Mouse (Mus musculus): ENCODE measurements around the gene Ppt2. TPM values are rescaled to one million over a fixed set of nuclear protein-coding genes. Genes with fewer than 3 reads are reported as not detected.

Gene Ppt2
- polyA plus RNA-seq, 1 experiment from 2014 or later = 22.1 TPM

GRCm38 (mm10) chr17:34662978-34663377 lies 34.7 kb upstream of the Ppt2 start:
- Histone ChIP-seq H3K27me3 (ENCODE audit: poor library complexity, severe bottlenecking) (peaks cover 42% of the 10 kb centered on the region), H3K4me3 (no peak overlapping the region), H3K27ac (no peak overlapping the region), H3K4me1 (peaks cover 14% of the 10 kb centered on the region), H3K9me3 (no peaks in the 10 kb centered on the region), H3K36me3 (replicated peaks) (no peaks in the 10 kb centered on the region)
- DNase-seq (ENCODE audit: extremely low spot score, low spot score) = no peak
- 88% methylated on average over 8 of the region's 8 CpGs for WGBS

GRCm38 (mm10) chr17:34662468-34662867 lies 34.2 kb upstream of the Ppt2 start:
- peaks cover 42% of the 10 kb centered on the region for H3K27me3 ChIP-seq (ENCODE audit: poor library complexity, severe bottlenecking)
- H3K4me3 ChIP-seq = no peak overlapping the region
- no peaks in the 10 kb centered on the region for H3K9me3 ChIP-seq
- H3K36me3 ChIP-seq (replicated peaks) = no peaks in the 10 kb centered on the region
- 86% methylated on average over 1 of the region's 1 CpGs for WGBS
- no peak for DNase-seq (ENCODE audit: extremely low spot score, low spot score)
- peaks cover 16% of the 10 kb centered on the region for H3K4me1 ChIP-seq
- no peak overlapping the region for H3K27ac ChIP-seq

- Histone ChIP-seq H3K9me3 (no peaks in the 10 kb centered on the region), H3K36me3 (replicated peaks) (no peaks in the 10 kb centered on the region)
These were observed 32.8 kb upstream of the Ppt2 start for GRCm38 (mm10) chr17:34661121-34661591.

GRCm38 (mm10) chr17:34660259-34660820 lies 32.0 kb upstream of the Ppt2 start:
- no peak for DNase-seq (ENCODE audit: extremely low spot score, low spot score)
- Histone ChIP-seq H3K4me1 (peaks cover 34% of the 10 kb centered on the region), H3K27ac (no peak overlapping the region), H3K4me3 (peak overlapping the region; percentile 7; the same call in 1 of the 2 replicates), H3K9me3 (no peaks in the 10 kb centered on the region), H3K27me3 (ENCODE audit: poor library complexity, severe bottlenecking) (peaks cover 42% of the 10 kb centered on the region), H3K36me3 (replicated peaks) (peaks cover 3% of the 10 kb centered on the region)
- WGBS = 40% methylated on average over 10 of the region's 11 CpGs

More at GRCm38 (mm10) chr17:34661121-34661591, 32.8 kb upstream of the Ppt2 start:
- H3K27me3 ChIP-seq (ENCODE audit: poor library complexity, severe bottlenecking) = peaks cover 42% of the 10 kb centered on the region
- H3K27ac ChIP-seq = no peak overlapping the region
- WGBS = 16% methylated on average over 19 of the region's 19 CpGs
- peak overlapping the region; percentile 24; the same call in 1 of the 2 replicates for H3K4me3 ChIP-seq
- H3K4me1 ChIP-seq = peaks cover 28% of the 10 kb centered on the region
- no peak for DNase-seq (ENCODE audit: extremely low spot score, low spot score)

GRCm38 (mm10) chr17:34659897-34660214 lies 31.5 kb upstream of the Ppt2 start:
- Histone ChIP-seq H3K27ac (no peak overlapping the region), H3K4me3 (no peak overlapping the region), H3K27me3 (ENCODE audit: poor library complexity, severe bottlenecking) (peaks cover 42% of the 10 kb centered on the region), H3K4me1 (peaks cover 37% of the 10 kb centered on the region), H3K9me3 (no peaks in the 10 kb centered on the region), H3K36me3 (replicated peaks) (peaks cover 8% of the 10 kb centered on the region)
- WGBS = 76% methylated on average over 3 of the region's 3 CpGs
- no peak for DNase-seq (ENCODE audit: extremely low spot score, low spot score)

GRCm38 (mm10) chr17:34659181-34659896 lies 31.0 kb upstream of the Ppt2 start:
- Histone ChIP-seq H3K27me3 (ENCODE audit: poor library complexity, severe bottlenecking) (peaks cover 42% of the 10 kb centered on the region), H3K4me1 (peaks cover 37% of the 10 kb centered on the region), H3K36me3 (replicated peaks) (peaks cover 13% of the 10 kb centered on the region), H3K9me3 (no peaks in the 10 kb centered on the region), H3K27ac (no peak overlapping the region), H3K4me3 (no peak overlapping the region)
- DNase-seq (ENCODE audit: extremely low spot score, low spot score) = no peak
- WGBS = 75% methylated on average over 12 of the region's 12 CpGs

GRCm38 (mm10) chr17:34658591-34658990 lies 30.3 kb upstream of the Ppt2 start:
- Histone ChIP-seq H3K27me3 (ENCODE audit: poor library complexity, severe bottlenecking) (peaks cover 41% of the 10 kb centered on the region), H3K4me1 (peaks cover 37% of the 10 kb centered on the region), H3K4me3 (no peak overlapping the region), H3K27ac (no peak overlapping the region), H3K9me3 (no peaks in the 10 kb centered on the region), H3K36me3 (replicated peaks) (peaks cover 21% of the 10 kb centered on the region)
- WGBS = 87% methylated on average over 3 of the region's 3 CpGs
- DNase-seq (ENCODE audit: extremely low spot score, low spot score) = no peak

- WGBS = 95% methylated on average over 2 of the region's 2 CpGs
- Histone ChIP-seq H3K27me3 (ENCODE audit: poor library complexity, severe bottlenecking) (peaks cover 36% of the 10 kb centered on the region), H3K4me3 (no peak overlapping the region), H3K4me1 (peaks cover 37% of the 10 kb centered on the region), H3K9me3 (no peaks in the 10 kb centered on the region), H3K27ac (no peak overlapping the region), H3K36me3 (replicated peaks) (peaks cover 25% of the 10 kb centered on the region)
- no peak for DNase-seq (ENCODE audit: extremely low spot score, low spot score)
These were observed 29.8 kb upstream of the Ppt2 start for GRCm38 (mm10) chr17:34658145-34658544.

GRCm38 (mm10) chr17:34657271-34657670 lies 29.0 kb upstream of the Ppt2 start:
- H3K36me3 ChIP-seq (replicated peaks) = peaks cover 34% of the 10 kb centered on the region
- H3K4me1 ChIP-seq = peaks cover 37% of the 10 kb centered on the region
- H3K27ac ChIP-seq = no peak overlapping the region
- whole genome bisulfite sequencing = 37% methylated on average over 2 of the region's 2 CpGs
- peaks cover 33% of the 10 kb centered on the region for H3K27me3 ChIP-seq (ENCODE audit: poor library complexity, severe bottlenecking)
- no peak overlapping the region for H3K4me3 ChIP-seq
- H3K9me3 ChIP-seq = no peaks in the 10 kb centered on the region
- no peak for DNase-seq (ENCODE audit: extremely low spot score, low spot score)

GRCm38 (mm10) chr17:34656666-34657065 lies 28.4 kb upstream of the Ppt2 start:
- H3K27ac ChIP-seq = no peak overlapping the region
- H3K4me1 ChIP-seq = peaks cover 37% of the 10 kb centered on the region
- no peak for DNase-seq (ENCODE audit: extremely low spot score, low spot score)

GRCm38 (mm10) chr17:34655581-34655991 lies 27.3 kb upstream of the Ppt2 start:
- Histone ChIP-seq H3K36me3 (replicated peaks) (peaks cover 51% of the 10 kb centered on the region), H3K27ac (no peak overlapping the region)

More at GRCm38 (mm10) chr17:34656666-34657065, 28.4 kb upstream of the Ppt2 start:
- H3K4me3 ChIP-seq = no peak overlapping the region
- no peaks in the 10 kb centered on the region for H3K9me3 ChIP-seq
- peaks cover 32% of the 10 kb centered on the region for H3K27me3 ChIP-seq (ENCODE audit: poor library complexity, severe bottlenecking)
- WGBS = 62% methylated on average over 8 of the region's 8 CpGs
- peaks cover 40% of the 10 kb centered on the region for H3K36me3 ChIP-seq (replicated peaks)

GRCm38 (mm10) chr17:34655160-34655559 lies 26.9 kb upstream of the Ppt2 start:
- Histone ChIP-seq H3K36me3 (replicated peaks) (peaks cover 55% of the 10 kb centered on the region), H3K27ac (no peak overlapping the region), H3K4me3 (no peak overlapping the region), H3K9me3 (no peaks in the 10 kb centered on the region), H3K27me3 (ENCODE audit: poor library complexity, severe bottlenecking) (peaks cover 17% of the 10 kb centered on the region), H3K4me1 (peaks cover 25% of the 10 kb centered on the region)
- 88% methylated on average over 7 of the region's 7 CpGs for WGBS
- no peak for DNase-seq (ENCODE audit: extremely low spot score, low spot score)

More at GRCm38 (mm10) chr17:34655581-34655991, 27.3 kb upstream of the Ppt2 start:
- peaks cover 21% of the 10 kb centered on the region for H3K27me3 ChIP-seq (ENCODE audit: poor library complexity, severe bottlenecking)
- DNase-seq (ENCODE audit: extremely low spot score, low spot score) = no peak
- H3K4me3 ChIP-seq = no peak overlapping the region
- H3K9me3 ChIP-seq = no peaks in the 10 kb centered on the region
- WGBS = 76% methylated on average over 4 of the region's 4 CpGs
- peaks cover 29% of the 10 kb centered on the region for H3K4me1 ChIP-seq

- peaks cover 63% of the 10 kb centered on the region for H3K36me3 ChIP-seq (replicated peaks)
- DNase-seq (ENCODE audit: extremely low spot score, low spot score) = no peak
- no peak overlapping the region for H3K27ac ChIP-seq
- H3K4me1 ChIP-seq = peaks cover 25% of the 10 kb centered on the region
- no peak overlapping the region for H3K4me3 ChIP-seq
- 94% methylated on average over 13 of the region's 13 CpGs for WGBS
- H3K9me3 ChIP-seq = no peaks in the 10 kb centered on the region
- H3K27me3 ChIP-seq (ENCODE audit: poor library complexity, severe bottlenecking) = peaks cover 9% of the 10 kb centered on the region
These were observed 26.1 kb upstream of the Ppt2 start for GRCm38 (mm10) chr17:34654392-34654791.
